Mouse (Mus musculus): ENCODE results near the gene Itga6. TPM values are rescaled to one million over a fixed set of nuclear protein-coding genes. Genes with fewer than 3 reads are reported as not detected.
A peak's percentile ranks its signal among the peaks of the same experiment; 100 is the strongest.

Itga6 gene
- polyA plus RNA-seq (2014; fragmentation: Nextera tagmentation; extraction: Ambion mirVana) = 96.4 and 103 TPM in 2 replicates

- Histone ChIP-seq H3K4me3 (ENCODE audit: control insufficient read depth in 1 of 2, insufficient read depth in 1 of 2, low read depth in 1 of 2, low read length in 2 of 2) (no peak within 1 kb of the TSS), H3K9ac (ENCODE audit: low read length) (peak within 1 kb of the TSS; percentile 32; the same call in 1 of the 2 replicates), H3K9me3 (ENCODE audit: control insufficient read depth, low read length) (no peaks in the 10 kb centered on the region), H3K27ac (replicated peaks in 1 of 2; ENCODE audit: control insufficient read depth in 1 of 2, insufficient read depth in 1 of 2, low read depth in 2 of 2, low read length in 2 of 2) (peak within 1 kb of the TSS; percentile 73 to 89), H3K36me3 (ENCODE audit: control insufficient read depth, insufficient read depth, low read length) (no peaks in the 10 kb centered on the region), H3K27me3 (ENCODE audit: control insufficient read depth, insufficient read depth, low read length) (no peaks in the 10 kb centered on the region), H3K4me2 (ENCODE audit: low read length) (peak within 1 kb of the TSS; percentile 11; the same call in 1 of the 2 replicates), H3K4me1 (ENCODE audit: control insufficient read depth in 2 of 2, insufficient read depth in 2 of 2, low read length in 2 of 2) (peaks cover 33 to 40% of the 10 kb centered on the region in 2 experiments)
- ATAC-seq (ENCODE audit: insufficient number of reproducible peaks, insufficient read depth, low FRiP score, low read depth) = no peak
- WGBS = 84% methylated on average over 6 of the region's 6 CpGs
These were observed at the start of gene Itga6 for GRCm38 (mm10) chr2:71745610-71746374. TSS of gene Itga6 (plus strand) at chr2:71745616.

GRCm38 (mm10) chr2:71696776-71697175, 48.6 kb upstream of the Itga6 start:
- Histone ChIP-seq H3K9ac (ENCODE audit: low read length) (no peak overlapping the region), H3K4me3 (ENCODE audit: control insufficient read depth in 1 of 2, insufficient read depth in 1 of 2, low read depth in 1 of 2, low read length in 2 of 2) (no peak overlapping the region), H3K27me3 (ENCODE audit: control insufficient read depth, insufficient read depth, low read length) (no peaks in the 10 kb centered on the region), H3K9me3 (ENCODE audit: control insufficient read depth, low read length) (no peaks in the 10 kb centered on the region), H3K4me1 (ENCODE audit: control insufficient read depth in 2 of 2, insufficient read depth in 2 of 2, low read length in 2 of 2) (peaks cover 8 to 12% of the 10 kb centered on the region in 2 experiments; a peak in 3 of 4 replicates), H3K4me2 (ENCODE audit: low read length) (no peak overlapping the region), H3K27ac (replicated peaks in 1 of 2; ENCODE audit: control insufficient read depth in 1 of 2, insufficient read depth in 1 of 2, low read depth in 2 of 2, low read length in 2 of 2) (no peak overlapping the region), H3K36me3 (ENCODE audit: control insufficient read depth, insufficient read depth, low read length) (no peaks in the 10 kb centered on the region)
- ATAC-seq (ENCODE audit: insufficient number of reproducible peaks, insufficient read depth, low FRiP score, low read depth) = no peak
- WGBS = 94% methylated on average over 1 of the region's 1 CpGs

GRCm38 (mm10) chr2:71697408-71698336, 47.7 kb upstream of the Itga6 start:
- Histone ChIP-seq H3K9ac (ENCODE audit: low read length) (no peak overlapping the region), H3K27me3 (ENCODE audit: control insufficient read depth, insufficient read depth, low read length) (no peaks in the 10 kb centered on the region), H3K27ac (replicated peaks in 1 of 2; ENCODE audit: control insufficient read depth in 1 of 2, insufficient read depth in 1 of 2, low read depth in 2 of 2, low read length in 2 of 2) (no peak overlapping the region), H3K4me2 (ENCODE audit: low read length) (no peak overlapping the region), H3K36me3 (ENCODE audit: control insufficient read depth, insufficient read depth, low read length) (no peaks in the 10 kb centered on the region), H3K4me1 (ENCODE audit: control insufficient read depth in 2 of 2, insufficient read depth in 2 of 2, low read length in 2 of 2) (peaks cover 8 to 12% of the 10 kb centered on the region in 2 experiments; a peak in 3 of 4 replicates), H3K4me3 (ENCODE audit: control insufficient read depth in 1 of 2, insufficient read depth in 1 of 2, low read depth in 1 of 2, low read length in 2 of 2) (no peak overlapping the region), H3K9me3 (ENCODE audit: control insufficient read depth, low read length) (no peaks in the 10 kb centered on the region)
- ATAC-seq (ENCODE audit: insufficient number of reproducible peaks, insufficient read depth, low FRiP score, low read depth) = no peak
- 66% methylated on average over 8 of the region's 8 CpGs for WGBS

- Histone ChIP-seq H3K27me3 (ENCODE audit: control insufficient read depth, insufficient read depth, low read length) (no peaks in the 10 kb centered on the region), H3K4me2 (ENCODE audit: low read length) (no peak overlapping the region), H3K9me3 (ENCODE audit: control insufficient read depth, low read length) (no peaks in the 10 kb centered on the region), H3K4me3 (ENCODE audit: control insufficient read depth in 1 of 2, insufficient read depth in 1 of 2, low read depth in 1 of 2, low read length in 2 of 2) (no peak overlapping the region), H3K4me1 (ENCODE audit: control insufficient read depth in 2 of 2, insufficient read depth in 2 of 2, low read length in 2 of 2) (peaks cover 8 to 12% of the 10 kb centered on the region in 2 experiments; a peak in 3 of 4 replicates), H3K27ac (replicated peaks in 1 of 2; ENCODE audit: control insufficient read depth in 1 of 2, insufficient read depth in 1 of 2, low read depth in 2 of 2, low read length in 2 of 2) (no peak overlapping the region), H3K36me3 (ENCODE audit: control insufficient read depth, insufficient read depth, low read length) (no peaks in the 10 kb centered on the region), H3K9ac (ENCODE audit: low read length) (no peak overlapping the region)
- no peak for ATAC-seq (ENCODE audit: insufficient number of reproducible peaks, insufficient read depth, low FRiP score, low read depth)
- WGBS = 63% methylated on average over 6 of the region's 6 CpGs
These were observed 47.0 kb upstream of the Itga6 start for GRCm38 (mm10) chr2:71698366-71698765.

DNA sequence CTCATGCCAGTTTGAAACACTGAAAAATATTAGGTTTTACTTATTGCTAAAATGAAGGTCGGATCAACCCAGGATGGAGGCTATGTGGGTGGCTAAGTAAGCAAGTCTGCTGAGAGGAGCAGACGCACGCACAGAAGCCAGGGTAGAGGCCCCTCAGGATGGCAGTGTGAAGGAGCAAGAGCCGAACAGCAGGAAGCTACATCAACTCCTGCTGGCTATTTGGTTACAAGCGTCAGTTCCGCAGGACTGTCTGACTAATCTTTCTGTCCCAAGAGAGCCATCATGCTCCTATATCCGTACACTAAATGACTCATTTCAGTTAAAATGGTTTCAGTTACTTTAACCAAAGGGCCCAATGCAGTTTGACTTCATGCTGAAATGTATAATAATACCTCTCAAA, 46.5 kb upstream of the Itga6 start:
- no peak overlapping the region for H3K4me2 ChIP-seq (ENCODE audit: low read length)
- peaks cover 8 to 12% of the 10 kb centered on the region in 2 experiments; a peak in 3 of 4 replicates for H3K4me1 ChIP-seq (ENCODE audit: control insufficient read depth in 2 of 2, insufficient read depth in 2 of 2, low read length in 2 of 2)
- 51% methylated on average over 7 of the region's 7 CpGs for WGBS
- no peaks in the 10 kb centered on the region for H3K9me3 ChIP-seq (ENCODE audit: control insufficient read depth, low read length)
- H3K27me3 ChIP-seq (ENCODE audit: control insufficient read depth, insufficient read depth, low read length) = no peaks in the 10 kb centered on the region
- H3K4me3 ChIP-seq (ENCODE audit: control insufficient read depth in 1 of 2, insufficient read depth in 1 of 2, low read depth in 1 of 2, low read length in 2 of 2) = no peak overlapping the region
- ATAC-seq (ENCODE audit: insufficient number of reproducible peaks, insufficient read depth, low FRiP score, low read depth) = no peak
- no peak overlapping the region for H3K27ac ChIP-seq (replicated peaks in 1 of 2; ENCODE audit: control insufficient read depth in 1 of 2, insufficient read depth in 1 of 2, low read depth in 2 of 2, low read length in 2 of 2)
- H3K36me3 ChIP-seq (ENCODE audit: control insufficient read depth, insufficient read depth, low read length) = no peaks in the 10 kb centered on the region
- no peak overlapping the region for H3K9ac ChIP-seq (ENCODE audit: low read length)

DNA sequence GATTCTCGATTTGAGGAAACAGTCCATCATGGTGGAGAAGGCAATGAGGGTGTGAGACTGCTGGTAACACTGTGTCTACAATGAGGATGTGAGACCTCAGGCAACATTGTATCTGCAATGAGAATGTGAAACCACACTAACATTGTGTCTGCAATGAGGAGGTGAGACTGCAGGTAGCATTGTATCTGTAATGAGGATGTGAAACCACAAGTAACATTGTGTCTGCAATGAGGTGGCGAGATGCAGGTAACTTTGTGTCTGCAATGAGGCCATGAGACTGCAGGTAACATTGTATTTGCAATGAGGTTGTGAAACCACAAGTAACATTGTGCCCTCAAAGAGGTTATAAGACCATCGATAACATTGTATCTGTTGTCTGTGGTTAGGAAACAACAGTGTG, 44.1 kb upstream of the Itga6 start:
- Histone ChIP-seq H3K4me1 (ENCODE audit: control insufficient read depth in 2 of 2, insufficient read depth in 2 of 2, low read length in 2 of 2) (peaks cover 2 to 9% of the 10 kb centered on the region in 2 experiments; a peak in 2 of 4 replicates), H3K36me3 (ENCODE audit: control insufficient read depth, insufficient read depth, low read length) (no peaks in the 10 kb centered on the region), H3K4me3 (ENCODE audit: control insufficient read depth in 1 of 2, insufficient read depth in 1 of 2, low read depth in 1 of 2, low read length in 2 of 2) (no peak overlapping the region), H3K4me2 (ENCODE audit: low read length) (no peak overlapping the region), H3K9ac (ENCODE audit: low read length) (no peak overlapping the region), H3K27me3 (ENCODE audit: control insufficient read depth, insufficient read depth, low read length) (no peaks in the 10 kb centered on the region), H3K9me3 (ENCODE audit: control insufficient read depth, low read length) (no peaks in the 10 kb centered on the region), H3K27ac (replicated peaks in 1 of 2; ENCODE audit: control insufficient read depth in 1 of 2, insufficient read depth in 1 of 2, low read depth in 2 of 2, low read length in 2 of 2) (no peak overlapping the region)
- ATAC-seq (ENCODE audit: insufficient number of reproducible peaks, insufficient read depth, low FRiP score, low read depth) = no peak
- WGBS = 89% methylated on average over 3 of the region's 3 CpGs

DNA sequence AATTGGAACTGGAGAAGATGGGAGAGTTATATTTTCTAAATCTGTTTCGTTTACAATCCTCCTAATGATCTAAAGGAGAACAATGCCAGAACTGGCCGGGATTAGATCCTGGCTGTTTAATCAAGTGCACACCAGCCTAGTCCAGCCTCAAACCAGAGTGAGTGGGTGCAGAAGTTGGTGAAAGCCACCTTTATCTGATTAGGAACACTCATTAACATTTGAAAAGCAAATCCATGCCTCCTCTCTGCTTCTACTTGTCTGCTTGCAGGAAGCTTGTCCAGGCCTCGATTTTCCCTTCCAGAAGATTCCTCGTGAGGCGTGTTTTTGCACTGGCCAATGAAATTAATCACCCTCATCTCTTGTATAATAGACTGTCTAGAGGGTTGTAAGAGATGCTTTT, 41.1 kb upstream of the Itga6 start:
- Histone ChIP-seq H3K27ac (replicated peaks in 1 of 2; ENCODE audit: control insufficient read depth in 1 of 2, insufficient read depth in 1 of 2, low read depth in 2 of 2, low read length in 2 of 2) (no peak overlapping the region), H3K4me3 (ENCODE audit: control insufficient read depth in 1 of 2, insufficient read depth in 1 of 2, low read depth in 1 of 2, low read length in 2 of 2) (no peak overlapping the region), H3K9ac (ENCODE audit: low read length) (no peak overlapping the region), H3K27me3 (ENCODE audit: control insufficient read depth, insufficient read depth, low read length) (no peaks in the 10 kb centered on the region), H3K4me1 (ENCODE audit: control insufficient read depth in 2 of 2, insufficient read depth in 2 of 2, low read length in 2 of 2) (no peaks in the 10 kb centered on the region), H3K9me3 (ENCODE audit: control insufficient read depth, low read length) (no peaks in the 10 kb centered on the region), H3K4me2 (ENCODE audit: low read length) (no peak overlapping the region), H3K36me3 (ENCODE audit: control insufficient read depth, insufficient read depth, low read length) (no peaks in the 10 kb centered on the region)
- WGBS = 80% methylated on average over 5 of the region's 5 CpGs
- no peak for ATAC-seq (ENCODE audit: insufficient number of reproducible peaks, insufficient read depth, low FRiP score, low read depth)
